Comparison of ENCODE assay signal across 8 mouse cellular contexts in the genomic region with DNA sequence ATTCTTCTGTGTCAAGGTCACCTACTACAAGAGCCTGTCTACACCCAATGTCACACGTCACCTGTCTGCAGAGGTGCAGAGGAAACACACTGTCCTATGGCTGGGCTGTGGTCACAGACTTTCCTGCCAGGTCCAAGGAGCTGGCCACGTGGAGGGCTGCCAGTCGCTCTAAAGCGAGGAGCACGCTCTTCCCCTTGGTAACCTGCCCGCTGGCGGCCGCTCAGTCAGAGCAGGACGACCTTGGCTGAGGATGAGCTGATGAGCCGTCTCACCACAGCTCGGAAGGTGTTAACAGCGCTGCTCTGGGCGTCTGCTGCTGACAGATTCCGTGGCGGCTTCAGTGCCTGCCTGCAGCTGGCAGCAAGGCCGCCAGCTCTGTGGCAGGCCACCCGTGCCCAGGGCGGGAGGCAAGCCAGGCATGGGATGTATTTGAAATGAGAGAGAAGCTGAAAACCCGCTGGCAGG. TPM values are rescaled to one million over a fixed set of nuclear protein-coding genes. Genes with fewer than 3 reads are reported as not detected.
DNase-seq lines count a peak whose midpoint lies in the region; ATAC-seq lines count a peak whose summit lies in the region.

No protein-coding gene starts in this region.

- peak overlapping the region; percentile 51 for H3K9ac ChIP-seq in forebrain, embryonic 14.5 days (ENCODE audit: low read length)
- H3K9ac ChIP-seq in heart, embryonic 16.5 days (ENCODE audit: low read length): no peak overlapping the region; the same call in 1 of the 2 replicates
- peak overlapping the region; percentile 0; the same call in 1 of the 2 replicates for H3K9ac ChIP-seq in neural tube, embryonic 14.5 days (replicated peaks; ENCODE audit: low read depth, low read length)

- 47% methylated on average over 19 of the region's 19 CpGs for WGBS in forebrain, embryonic 14.5 days
- WGBS in heart, embryonic 16.5 days: 41% methylated on average over 19 of the region's 19 CpGs
- WGBS in neural tube, embryonic 14.5 days: 63% methylated on average over 19 of the region's 19 CpGs

- no peak overlapping the region for H3K4me2 ChIP-seq in forebrain, embryonic 14.5 days (ENCODE audit: low read length)
- H3K4me2 ChIP-seq in heart, embryonic 16.5 days (ENCODE audit: low read depth, low read length): no peak overlapping the region
- H3K4me2 ChIP-seq in neural tube, embryonic 14.5 days (ENCODE audit: low read depth, low read length): no peak overlapping the region

- H3K4me1 ChIP-seq in forebrain, embryonic 14.5 days (ENCODE audit: control insufficient read depth, insufficient read depth, low read length): peaks cover 19% of the 10 kb centered on the region
- H3K4me1 ChIP-seq in heart, embryonic 16.5 days (ENCODE audit: control insufficient read depth, insufficient read depth, low read length): peaks cover 12% of the 10 kb centered on the region
- peaks cover 10% of the 10 kb centered on the region; the same call in 1 of the 2 replicates for H3K4me1 ChIP-seq in neural tube, embryonic 14.5 days (ENCODE audit: control insufficient read depth, insufficient read depth, low read length)

- no peaks in the 10 kb centered on the region for H3K27me3 ChIP-seq in forebrain, embryonic 14.5 days (replicated peaks; ENCODE audit: control insufficient read depth, insufficient read depth, low read length)
- H3K27me3 ChIP-seq in heart, embryonic 16.5 days (ENCODE audit: control insufficient read depth, insufficient read depth, low read length): no peaks in the 10 kb centered on the region; the same call in 1 of the 2 replicates
- no peaks in the 10 kb centered on the region for H3K27me3 ChIP-seq in neural tube, embryonic 14.5 days (ENCODE audit: control insufficient read depth, insufficient read depth, low read length)

- peak overlapping the region; percentile 91 for H3K27ac ChIP-seq in forebrain, embryonic 14.5 days (ENCODE audit: low read depth, low read length)
- peak overlapping the region; percentile 80 for H3K27ac ChIP-seq in heart, embryonic 16.5 days (ENCODE audit: low read length)
- peak overlapping the region; percentile 90 for H3K27ac ChIP-seq in neural tube, embryonic 14.5 days (ENCODE audit: low read depth, low read length)

- ATAC-seq in forebrain, embryonic 14.5 days: peak; percentile 64; the same call in 1 of the 2 replicates
- ATAC-seq in heart, embryonic 16.5 days (replicated peaks; ENCODE audit: extremely low read depth, insufficient read depth, low FRiP score): peak; percentile 84
- peak; percentile 24; the same call in 1 of the 2 replicates for ATAC-seq in neural tube, embryonic 14.5 days (ENCODE audit: low read depth)
- ATAC-seq in megakaryocyte, adult 5-6 weeks (ENCODE audit: poor library complexity, severe bottlenecking): no peak

- H3K4me3 ChIP-seq in forebrain, embryonic 14.5 days (ENCODE audit: low read depth, low read length): no peak overlapping the region
- H3K4me3 ChIP-seq in heart, embryonic 16.5 days (ENCODE audit: low read length): no peak overlapping the region
- H3K4me3 ChIP-seq in neural tube, embryonic 14.5 days (ENCODE audit: low read depth, low read length): no peak overlapping the region

- H3K9me3 ChIP-seq in forebrain, embryonic 14.5 days (replicated peaks; ENCODE audit: control insufficient read depth, low read length): no peaks in the 10 kb centered on the region
- H3K9me3 ChIP-seq in heart, embryonic 16.5 days (replicated peaks; ENCODE audit: control insufficient read depth, low read length): no peaks in the 10 kb centered on the region
- no peaks in the 10 kb centered on the region for H3K9me3 ChIP-seq in neural tube, embryonic 14.5 days (ENCODE audit: control insufficient read depth, low read length)

- H3K36me3 ChIP-seq in forebrain, embryonic 14.5 days (ENCODE audit: control insufficient read depth, insufficient read depth, low read length): peaks cover 7% of the 10 kb centered on the region
- H3K36me3 ChIP-seq in heart, embryonic 16.5 days (ENCODE audit: control insufficient read depth, insufficient read depth): peaks cover 6% of the 10 kb centered on the region
- no peaks in the 10 kb centered on the region for H3K36me3 ChIP-seq in neural tube, embryonic 14.5 days (ENCODE audit: control insufficient read depth, insufficient read depth, low read length)

- peak; percentile 12 for DNase-seq in ES-CJ7 (ENCODE audit: low read depth, low spot score)
- DNase-seq in adrenal gland, postnatal 14 days: peak; percentile 87
- peak; percentile 81 for DNase-seq in forebrain, embryonic 14.5 days (ENCODE audit: low spot score)
- peak; percentile 61 for DNase-seq in layer of hippocampus, adult 9-11 months
- no peak for DNase-seq in lung, postnatal 14 days

RNA-seq across cellular contexts. Expression of gene Adi1, which starts 25.6 kb away (rescaled TPM):
- 50.8 and 60.3 TPM in 2 replicates for total RNA-seq in adrenal gland, postnatal 14 days (2021)
- polyA plus RNA-seq in forebrain, embryonic 14.5 days (2014; fragmentation: Nextera tagmentation; extraction: Ambion mirVana): 43.6 and 44.8 TPM in 2 replicates
- 51.1 and 54.0 TPM in 2 replicates for polyA plus RNA-seq in heart, embryonic 16.5 days (2015; fragmentation: Nextera tagmentation; extraction: Ambion mirVana)
- 25.4 and 26.7 TPM in 2 replicates for polyA plus RNA-seq in neural tube, embryonic 14.5 days (2014; fragmentation: Nextera tagmentation; extraction: Ambion mirVana)
- total RNA-seq in megakaryocyte, adult 5-6 weeks (2015): 28.8 and 32.0 TPM in 2 replicates
- total RNA-seq in megakaryocyte, adult 5-6 weeks (2017): 7.6 and 9.1 TPM in 2 replicates

RNA-seq across cellular contexts. Expression of gene Trappc12, which starts 49.7 kb away (rescaled TPM):
- total RNA-seq in adrenal gland, postnatal 14 days (2021): 34.4 and 34.5 TPM in 2 replicates
- polyA plus RNA-seq in forebrain, embryonic 14.5 days (2014; fragmentation: Nextera tagmentation; extraction: Ambion mirVana): 38.4 and 43.2 TPM in 2 replicates
- polyA plus RNA-seq in heart, embryonic 16.5 days (2015; fragmentation: Nextera tagmentation; extraction: Ambion mirVana): 34.5 and 35.2 TPM in 2 replicates
- 43.6 and 46.9 TPM in 2 replicates for polyA plus RNA-seq in neural tube, embryonic 14.5 days (2014; fragmentation: Nextera tagmentation; extraction: Ambion mirVana)
- 25.9 and 29.7 TPM in 2 replicates for total RNA-seq in megakaryocyte, adult 5-6 weeks (2015)
- total RNA-seq in megakaryocyte, adult 5-6 weeks (2017): 34.3 and 40.3 TPM in 2 replicates

RNA-seq across cellular contexts. Expression of gene Eipr1, which starts 51.0 kb away (rescaled TPM):
- 18.5 and 18.6 TPM in 2 replicates for total RNA-seq in adrenal gland, postnatal 14 days (2021)
- polyA plus RNA-seq in forebrain, embryonic 14.5 days (2014; fragmentation: Nextera tagmentation; extraction: Ambion mirVana): 80.9 and 87.5 TPM in 2 replicates
- polyA plus RNA-seq in heart, embryonic 16.5 days (2015; fragmentation: Nextera tagmentation; extraction: Ambion mirVana): 20.2 and 24.9 TPM in 2 replicates
- polyA plus RNA-seq in neural tube, embryonic 14.5 days (2014; fragmentation: Nextera tagmentation; extraction: Ambion mirVana): 72.5 and 77.3 TPM in 2 replicates
- 21.2 and 22.7 TPM in 2 replicates for total RNA-seq in megakaryocyte, adult 5-6 weeks (2015)
- 26.9 and 33.8 TPM in 2 replicates for total RNA-seq in megakaryocyte, adult 5-6 weeks (2017)

RNA-seq across cellular contexts. Expression of gene Rnaseh1, which starts 51.2 kb away (rescaled TPM):
- total RNA-seq in adrenal gland, postnatal 14 days (2021): 11.8 and 16.9 TPM in 2 replicates
- polyA plus RNA-seq in forebrain, embryonic 14.5 days (2014; fragmentation: Nextera tagmentation; extraction: Ambion mirVana): 24.8 and 26.1 TPM in 2 replicates
- polyA plus RNA-seq in heart, embryonic 16.5 days (2015; fragmentation: Nextera tagmentation; extraction: Ambion mirVana): 19.3 and 20.8 TPM in 2 replicates
- 19.5 and 21.7 TPM in 2 replicates for polyA plus RNA-seq in neural tube, embryonic 14.5 days (2014; fragmentation: Nextera tagmentation; extraction: Ambion mirVana)
- 17.1 and 21.2 TPM in 2 replicates for total RNA-seq in megakaryocyte, adult 5-6 weeks (2015)
- total RNA-seq in megakaryocyte, adult 5-6 weeks (2017): 13.5 and 19.5 TPM in 2 replicates
